Mouse (Mus musculus) limb, embryonic 12.5 days (tissue): Measurements from ENCODE around the gene Hgfac. TPM values are rescaled to one million over a fixed set of nuclear protein-coding genes. Genes with fewer than 3 reads are reported as not detected.

Experiments used
- ATAC-seq: fragments of 200-750 bp; cut with Nextera tagmentation; 2 replicates; pipeline ENCODE4 v1.8.0; 2017; ENCODE audit warnings: low read depth, moderate TSS enrichment; ENCODE audit not compliant: insufficient number of reproducible peaks, insufficient read depth, low FRiP score, low TSS enrichment
- H3K27ac ChIP-seq: fragments of 300-500 bp; sonication (generic); 2 replicates; pipeline ENCODE4 v1.5.1; 2016; ENCODE audit warnings: mild to moderate bottlenecking, moderate library complexity
- H3K27me3 ChIP-seq: fragments of 300-500 bp; sonication (generic); 2 replicates; pipeline ENCODE4 v1.6.1; 2016; ENCODE audit warnings: mild to moderate bottlenecking, moderate library complexity
- H3K36me3 ChIP-seq: fragments of 300-500 bp; sonication (generic); 2 replicates; pipeline ENCODE4 v1.6.1; 2016; ENCODE audit warnings: mild to moderate bottlenecking, moderate library complexity
- H3K4me1 ChIP-seq: fragments of 300-500 bp; sonication (generic); replicated peaks from 2 replicates; pipeline ENCODE4 v1.6.1; 2016
- H3K4me2 ChIP-seq: fragments of 300-500 bp; sonication (generic); 2 replicates; pipeline ENCODE4 v1.6.1; 2016; ENCODE audit warnings: mild to moderate bottlenecking, moderate library complexity
- H3K4me3 ChIP-seq: fragments of 300-500 bp; sonication (generic); replicated peaks from 2 replicates; pipeline ENCODE4 v1.5.1; 2016; ENCODE audit warnings: mild to moderate bottlenecking
- H3K9ac ChIP-seq: fragments of 300-500 bp; sonication (generic); replicated peaks from 2 replicates; pipeline ENCODE4 v1.6.1; 2016; ENCODE audit warnings: mild to moderate bottlenecking, moderate library complexity
- H3K9me3 ChIP-seq: fragments of 300-500 bp; sonication (generic); 2 replicates; pipeline ENCODE4 v1.6.1; 2016; ENCODE audit warnings: mild to moderate bottlenecking, moderate library complexity
- WGBS: fragments of 180-500 bp; shearing (Covaris S2); methylation state at CpG from one replicate; pipeline ENCODE4 v1.1.7; 2016; 5-methylcytosine and 5-hydroxymethylcytosine counted together
- polyA plus RNA-seq: library from polyadenylated mRNA; unstranded; fragments of >200 nt; fragmentation: Nextera tagmentation; extraction: Ambion mirVana; gene quantifications from 2 replicates; pipeline ENCODE4 v1.2.1, GENCODE M21; 2016

Hgfac gene
- polyA plus RNA-seq, 1 experiment from 2014 or later, result 0.24 TPM

DNA sequence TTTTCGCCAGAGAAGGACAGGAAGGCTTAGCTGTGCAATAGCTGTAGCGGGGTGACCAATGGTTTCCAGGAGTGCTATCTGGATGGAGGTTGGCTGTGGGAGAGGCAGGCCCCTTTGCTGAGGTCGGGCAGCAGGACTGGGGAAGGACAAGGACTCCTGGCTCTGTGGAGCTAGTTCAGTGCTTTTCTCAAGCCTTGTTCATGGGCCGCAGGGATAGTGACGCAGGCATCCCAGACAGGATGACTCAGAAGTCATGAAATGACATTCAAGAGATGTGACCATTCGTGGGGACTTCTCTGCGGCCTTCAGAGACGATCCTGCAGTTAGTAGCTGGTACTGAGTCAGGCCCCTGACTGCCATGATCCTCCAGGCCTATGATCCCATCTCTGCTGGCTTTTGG, 29.0 kb downstream of the Hgfac start:
- 85% methylated on average over 8 of the region's 8 CpGs for WGBS

GRCm38 (mm10) chr5:35070953-35071352, 29.6 kb downstream of the Hgfac start:
- WGBS, result 63% methylated on average over 7 of the region's 7 CpGs
- Histone ChIP-seq H3K4me1 (no peaks in the 10 kb centered on the region), H3K27ac (no peak overlapping the region), H3K36me3 (no peaks in the 10 kb centered on the region), H3K4me3 (no peak overlapping the region), H3K9me3 (no peaks in the 10 kb centered on the region), H3K27me3 (no peaks in the 10 kb centered on the region), H3K4me2 (no peak overlapping the region), H3K9ac (no peak overlapping the region)
- no peak for ATAC-seq

More for the DNA sequence above, 29.0 kb downstream of the Hgfac start:
- no peaks in the 10 kb centered on the region for H3K4me1 ChIP-seq
- no peak overlapping the region for H3K9ac ChIP-seq
- no peak overlapping the region for H3K4me2 ChIP-seq
- no peaks in the 10 kb centered on the region for H3K27me3 ChIP-seq
- no peak overlapping the region for H3K27ac ChIP-seq
- no peaks in the 10 kb centered on the region for H3K9me3 ChIP-seq
- ATAC-seq, result no peak
- no peaks in the 10 kb centered on the region for H3K36me3 ChIP-seq
- no peak overlapping the region for H3K4me3 ChIP-seq

DNA sequence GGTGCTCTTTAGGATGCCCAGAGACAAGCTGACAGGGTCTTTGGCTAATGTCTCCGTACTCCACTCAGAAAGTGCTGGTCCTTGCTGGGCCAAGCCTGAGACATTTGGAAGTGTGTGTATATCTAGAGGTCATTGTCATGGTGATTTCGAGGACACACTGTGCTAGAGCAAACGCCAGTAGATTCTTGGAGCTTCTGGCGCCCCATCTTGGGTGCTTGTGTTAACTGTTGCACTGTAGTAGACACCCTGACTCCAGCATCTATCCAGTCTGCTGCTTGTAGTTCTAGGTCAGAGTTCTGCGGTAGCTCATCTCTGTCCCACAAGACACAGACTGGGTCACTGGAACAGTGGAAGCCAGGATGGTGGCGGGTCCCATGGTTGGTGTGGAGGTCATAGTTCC, 30.5 kb downstream of the Hgfac start:
- Histone ChIP-seq H3K27ac (no peak overlapping the region), H3K9me3 (no peaks in the 10 kb centered on the region), H3K4me1 (no peaks in the 10 kb centered on the region), H3K4me3 (no peak overlapping the region), H3K9ac (no peak overlapping the region), H3K27me3 (no peaks in the 10 kb centered on the region), H3K36me3 (no peaks in the 10 kb centered on the region), H3K4me2 (no peak overlapping the region)
- WGBS, result 91% methylated on average over 6 of the region's 6 CpGs
- no peak for ATAC-seq

DNA sequence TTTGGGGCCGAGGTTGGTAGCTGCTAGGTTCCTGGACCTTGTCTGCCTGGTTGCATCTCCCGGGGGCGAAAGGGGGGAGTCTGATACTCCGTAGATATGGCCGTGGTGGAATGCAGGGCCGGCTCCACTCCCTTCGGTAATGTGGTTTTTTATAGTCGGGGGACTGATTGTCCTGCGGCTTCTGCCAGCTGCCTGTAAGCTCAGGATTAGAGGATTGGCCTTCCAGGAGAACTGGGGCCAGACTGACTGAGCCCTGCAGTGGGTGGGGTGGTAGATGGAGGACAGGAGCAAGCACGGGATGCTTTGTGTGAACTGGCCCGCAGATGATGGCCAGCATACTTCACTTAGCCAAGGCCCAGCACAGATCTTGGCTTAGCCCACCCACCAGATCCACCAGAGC, 31.9 kb downstream of the Hgfac start:
- Histone ChIP-seq H3K9me3 (no peaks in the 10 kb centered on the region), H3K36me3 (no peaks in the 10 kb centered on the region), H3K4me2 (no peak overlapping the region), H3K27me3 (peaks cover 4% of the 10 kb centered on the region), H3K27ac (no peak overlapping the region), H3K4me3 (no peak overlapping the region), H3K9ac (no peak overlapping the region), H3K4me1 (no peaks in the 10 kb centered on the region)
- whole genome bisulfite sequencing, result 67% methylated on average over 11 of the region's 11 CpGs
- no peak for ATAC-seq

DNA sequence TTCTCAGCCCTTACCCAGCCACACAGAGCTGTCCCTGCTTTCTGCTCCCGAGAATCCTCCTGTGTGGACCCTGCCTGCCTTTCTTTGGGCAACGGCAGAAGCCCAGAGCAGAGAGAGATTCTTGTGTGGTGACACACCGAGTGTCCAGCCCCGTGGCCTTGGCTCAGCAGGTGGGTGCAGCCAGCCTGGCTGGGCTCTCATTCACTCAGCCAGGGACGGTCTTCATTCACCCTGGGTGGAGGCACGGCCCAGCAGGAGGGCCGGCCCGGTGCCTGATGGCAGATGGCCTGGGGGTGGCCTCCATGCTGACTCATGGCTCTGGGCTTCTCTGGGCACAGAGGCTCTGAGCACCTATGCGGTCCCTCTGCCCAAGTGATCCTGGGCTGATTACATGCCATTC, 32.7 kb downstream of the Hgfac start:
- Histone ChIP-seq H3K4me1 (no peaks in the 10 kb centered on the region), H3K9ac (no peak overlapping the region), H3K27ac (no peak overlapping the region), H3K27me3 (peaks cover 12% of the 10 kb centered on the region), H3K4me2 (no peak overlapping the region), H3K9me3 (no peaks in the 10 kb centered on the region), H3K36me3 (no peaks in the 10 kb centered on the region), H3K4me3 (no peak overlapping the region)
- 77% methylated on average over 9 of the region's 9 CpGs for WGBS
- ATAC-seq, result no peak

DNA sequence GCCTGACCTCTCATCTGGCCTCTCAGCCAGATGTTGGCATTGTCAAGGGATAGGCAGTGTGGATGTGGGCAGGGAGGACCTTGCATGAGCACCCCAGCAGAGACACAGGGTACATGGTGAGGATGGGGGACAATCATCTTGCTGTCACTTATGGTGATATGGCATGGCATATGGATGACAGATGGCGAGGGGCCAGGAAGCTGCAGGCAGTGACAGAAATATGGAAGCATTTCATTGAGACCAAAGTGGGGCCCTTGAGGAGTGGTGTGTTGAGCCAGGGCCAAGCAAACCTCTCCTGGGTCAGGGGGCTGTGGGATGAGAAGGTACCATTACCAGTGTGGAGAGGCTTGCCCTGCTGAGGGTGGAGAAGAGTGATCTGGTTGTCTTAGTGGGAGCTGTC, 35.1 kb downstream of the Hgfac start:
- no peak overlapping the region for H3K9ac ChIP-seq
- H3K4me2 ChIP-seq, result no peak overlapping the region
- ATAC-seq, result no peak
- peaks cover 28% of the 10 kb centered on the region for H3K27me3 ChIP-seq
- H3K36me3 ChIP-seq, result no peaks in the 10 kb centered on the region
- no peak overlapping the region for H3K4me3 ChIP-seq
- H3K9me3 ChIP-seq, result no peaks in the 10 kb centered on the region
- WGBS, result 89% methylated on average over 1 of the region's 1 CpGs
- H3K4me1 ChIP-seq, result peaks cover 6% of the 10 kb centered on the region; the same call in 1 of the 2 replicates
- no peak overlapping the region for H3K27ac ChIP-seq

- Histone ChIP-seq H3K9me3 (no peaks in the 10 kb centered on the region), H3K9ac (no peak overlapping the region), H3K27ac (no peak overlapping the region), H3K27me3 (peaks cover 28% of the 10 kb centered on the region), H3K4me1 (peaks cover 6% of the 10 kb centered on the region; the same call in 1 of the 2 replicates), H3K36me3 (no peaks in the 10 kb centered on the region), H3K4me2 (no peak overlapping the region), H3K4me3 (no peak overlapping the region)
- ATAC-seq, result no peak
- 35% methylated on average over 18 of the region's 18 CpGs for WGBS
Measured at GRCm38 (mm10) chr5:35079101-35079500, 37.8 kb downstream of the Hgfac start.

DNA sequence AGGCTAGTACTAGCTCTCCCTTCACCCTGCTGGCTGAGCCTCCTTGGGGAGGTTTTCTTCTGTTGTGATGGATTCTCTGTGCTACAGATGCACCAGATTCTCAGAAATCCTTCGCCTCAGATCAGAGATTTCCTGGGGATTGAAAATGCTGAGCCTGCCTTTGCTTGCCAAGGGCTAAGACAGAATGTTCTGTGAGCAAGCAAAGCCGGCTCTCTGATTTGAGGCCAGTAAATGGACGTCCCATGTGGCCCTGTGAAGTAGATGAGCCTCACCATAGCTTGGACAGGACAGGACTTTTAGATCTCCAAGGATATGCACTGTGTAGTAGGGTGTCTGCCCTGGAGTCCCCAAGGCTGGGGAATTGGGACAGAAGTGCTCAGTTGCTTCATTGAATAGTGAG, 43.6 kb downstream of the Hgfac start:
- WGBS, result 66% methylated on average over 3 of the region's 3 CpGs
- Histone ChIP-seq H3K9me3 (no peaks in the 10 kb centered on the region), H3K4me2 (no peak overlapping the region), H3K27me3 (peaks cover 8% of the 10 kb centered on the region; the same call in 1 of the 2 replicates), H3K27ac (no peak overlapping the region), H3K9ac (no peak overlapping the region), H3K4me3 (no peak overlapping the region), H3K4me1 (no peaks in the 10 kb centered on the region), H3K36me3 (no peaks in the 10 kb centered on the region)
- ATAC-seq, result no peak

DNA sequence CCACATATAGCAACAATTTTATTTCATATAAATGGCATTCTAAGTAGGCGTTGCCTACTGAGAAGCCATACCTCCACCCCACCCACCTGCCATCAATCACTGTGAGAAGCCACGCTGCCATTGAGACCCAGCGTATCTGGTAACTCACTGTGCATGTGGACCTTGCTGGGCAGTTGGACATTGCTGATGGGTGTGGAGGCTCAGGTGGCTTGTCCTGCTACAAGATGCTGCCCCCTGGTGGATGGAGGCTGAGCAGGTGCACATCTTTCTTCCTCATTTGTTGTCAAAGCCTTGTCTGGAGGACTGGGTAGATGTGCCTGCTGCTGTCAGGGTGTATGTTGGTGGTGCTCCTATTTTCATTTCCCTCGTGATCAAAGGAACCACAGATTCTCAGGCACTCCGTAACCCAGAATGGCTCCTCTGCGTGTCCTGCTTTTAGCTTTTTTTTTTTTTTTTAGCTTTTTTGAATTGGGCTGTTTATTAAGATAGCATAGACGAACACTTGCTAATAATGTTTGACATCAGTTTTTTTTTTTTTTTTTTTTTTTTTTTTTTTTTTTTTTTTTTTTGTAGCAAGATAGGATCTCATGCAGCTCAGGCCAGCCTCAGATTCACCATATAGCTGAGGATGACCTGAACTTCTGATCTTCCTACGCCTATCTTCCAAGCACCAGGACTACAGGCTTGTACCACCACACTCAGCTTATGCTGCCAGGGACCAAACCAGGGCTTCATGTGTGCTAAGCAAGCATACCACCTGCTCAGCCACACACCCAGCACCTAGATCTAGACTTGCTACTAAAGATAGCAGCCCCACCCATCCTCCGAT, 47.7 kb downstream of the Hgfac start:
- Histone ChIP-seq H3K9ac (no peak overlapping the region), H3K4me3 (no peak overlapping the region), H3K9me3 (no peaks in the 10 kb centered on the region), H3K4me1 (no peaks in the 10 kb centered on the region), H3K27ac (no peak overlapping the region), H3K36me3 (peaks cover 28% of the 10 kb centered on the region), H3K4me2 (no peak overlapping the region), H3K27me3 (no peaks in the 10 kb centered on the region; the same call in 1 of the 2 replicates)
- WGBS, result 65% methylated on average over 9 of the region's 9 CpGs
- no peak for ATAC-seq

DNA sequence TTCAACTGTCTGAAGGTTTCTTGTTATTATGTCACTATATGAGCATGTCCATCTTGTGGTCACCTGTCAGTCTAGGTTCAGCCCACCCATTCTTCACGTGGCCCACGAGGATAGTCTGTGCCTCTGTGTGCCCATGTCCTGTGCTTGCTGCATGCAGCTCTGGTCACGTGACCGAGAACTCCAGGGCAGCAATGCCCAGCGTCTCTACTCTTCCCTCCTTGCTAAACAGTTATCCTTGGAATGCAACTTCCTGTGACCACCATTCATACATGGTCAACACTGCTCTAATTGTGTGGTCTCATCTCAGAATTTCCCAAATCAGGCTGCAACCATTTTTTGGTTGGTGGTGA, 48.3 kb downstream of the Hgfac start:
- H3K36me3 ChIP-seq, result peaks cover 32% of the 10 kb centered on the region
- H3K4me2 ChIP-seq, result no peak overlapping the region
- H3K9me3 ChIP-seq, result no peaks in the 10 kb centered on the region
- WGBS, result 80% methylated on average over 5 of the region's 5 CpGs
- H3K27ac ChIP-seq, result no peak overlapping the region
- H3K9ac ChIP-seq, result no peak overlapping the region
- no peaks in the 10 kb centered on the region; the same call in 1 of the 2 replicates for H3K27me3 ChIP-seq
- no peaks in the 10 kb centered on the region for H3K4me1 ChIP-seq
- H3K4me3 ChIP-seq, result no peak overlapping the region
- ATAC-seq, result no peak

- 84% methylated on average over 3 of the region's 3 CpGs for WGBS
- Histone ChIP-seq H3K36me3 (peaks cover 52% of the 10 kb centered on the region), H3K27me3 (no peaks in the 10 kb centered on the region), H3K4me2 (no peak overlapping the region), H3K4me3 (no peak overlapping the region), H3K9me3 (no peaks in the 10 kb centered on the region), H3K4me1 (no peaks in the 10 kb centered on the region), H3K27ac (no peak overlapping the region), H3K9ac (no peak overlapping the region)
- ATAC-seq, result no peak
Measured at GRCm38 (mm10) chr5:35091636-35092035, 50.3 kb downstream of the Hgfac start.
